Mouse (Mus musculus) cerebellum, adult 9-10 months (tissue): ENCODE data around the gene Pias1.
A peak's percentile ranks its signal among the peaks of the same experiment; 100 is the strongest.

ENCODE experiments used
- DNase-seq: peaks from one replicate; pipeline ENCODE4 v3.0.0; 2022

Pias1 gene

DNA sequence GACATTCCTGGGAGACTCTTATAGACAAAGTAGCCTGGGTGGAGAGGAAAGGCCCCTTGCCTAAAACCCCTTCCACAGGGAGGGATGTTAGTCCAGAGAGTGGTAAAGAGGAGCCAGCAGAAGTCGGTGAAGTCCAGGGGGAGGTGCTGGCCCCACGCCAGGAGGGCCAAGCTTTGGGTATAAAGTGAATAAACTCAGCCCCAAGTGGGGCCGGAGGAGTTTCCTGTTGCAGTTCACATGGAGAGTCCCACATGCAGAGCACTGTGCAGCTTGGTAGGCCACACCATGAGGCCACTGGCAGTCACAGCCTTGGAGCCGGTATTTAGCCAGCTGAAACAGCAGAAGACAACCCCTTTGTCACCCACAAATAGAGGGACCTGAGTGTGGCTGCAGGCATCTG, 133.2 kb downstream of the Pias1 start:
- DNase-seq: no peak

DNA sequence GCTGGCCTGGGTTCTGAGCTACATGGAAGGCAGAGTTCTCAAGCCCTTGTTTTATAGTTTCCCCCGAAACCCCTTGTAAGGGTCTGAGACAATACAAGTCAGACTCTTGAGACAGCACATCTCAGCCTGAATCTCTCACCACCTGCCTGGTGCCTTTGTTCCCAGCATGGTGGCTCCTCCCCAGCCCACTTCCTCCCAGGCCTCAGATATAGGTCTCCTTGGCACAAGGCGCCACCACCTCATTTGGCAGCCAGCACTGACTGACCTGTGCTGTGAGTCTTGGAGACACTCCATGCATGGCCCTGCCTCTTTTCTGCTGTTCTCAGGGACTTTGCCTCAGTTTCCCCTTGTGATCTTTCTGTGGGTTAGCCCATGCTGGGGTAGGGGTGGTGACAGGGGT, 136.2 kb downstream of the Pias1 start:
- no peak for DNase-seq

DNA sequence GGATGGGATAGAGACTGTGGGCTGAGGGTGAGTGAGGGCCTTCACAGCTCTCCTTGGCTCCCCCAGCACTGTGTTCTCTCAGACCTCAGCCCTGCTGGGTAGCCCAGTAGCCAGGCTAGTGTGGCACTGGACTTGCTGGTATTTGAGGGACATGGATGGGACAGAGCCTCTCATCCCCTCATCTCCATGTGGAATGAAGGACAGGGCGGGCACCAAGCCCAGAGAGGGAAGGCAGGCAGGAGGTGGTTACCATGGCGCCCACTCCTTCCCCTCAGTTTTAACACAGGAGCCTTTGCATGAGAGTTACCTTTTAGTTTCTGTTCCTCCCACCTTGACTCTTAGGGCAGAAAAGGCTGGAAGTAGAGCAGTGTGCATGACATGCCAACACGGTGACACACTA, 139.1 kb downstream of the Pias1 start:
- DNase-seq: no peak

DNA sequence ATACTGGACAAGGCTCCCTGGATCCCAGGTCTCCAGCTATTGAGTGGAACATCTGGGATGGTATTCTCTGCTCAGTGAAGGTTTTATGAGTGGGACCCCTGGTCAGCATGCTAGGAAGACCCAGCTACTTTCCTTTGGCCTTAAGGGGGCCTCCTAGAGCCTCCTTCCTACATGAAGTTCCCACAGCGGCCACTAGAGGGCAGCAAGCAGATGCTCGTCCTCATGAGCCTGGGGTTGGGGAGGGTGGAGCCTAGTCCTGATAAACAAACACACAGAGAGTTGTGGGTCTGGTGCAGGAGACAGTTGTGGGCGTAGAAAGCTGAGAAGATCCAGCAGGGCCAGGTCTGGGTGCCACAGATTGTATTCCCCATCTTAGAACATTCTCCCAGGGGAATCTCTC, 140.0 kb downstream of the Pias1 start:
- DNase-seq: peak; percentile 88

DNA sequence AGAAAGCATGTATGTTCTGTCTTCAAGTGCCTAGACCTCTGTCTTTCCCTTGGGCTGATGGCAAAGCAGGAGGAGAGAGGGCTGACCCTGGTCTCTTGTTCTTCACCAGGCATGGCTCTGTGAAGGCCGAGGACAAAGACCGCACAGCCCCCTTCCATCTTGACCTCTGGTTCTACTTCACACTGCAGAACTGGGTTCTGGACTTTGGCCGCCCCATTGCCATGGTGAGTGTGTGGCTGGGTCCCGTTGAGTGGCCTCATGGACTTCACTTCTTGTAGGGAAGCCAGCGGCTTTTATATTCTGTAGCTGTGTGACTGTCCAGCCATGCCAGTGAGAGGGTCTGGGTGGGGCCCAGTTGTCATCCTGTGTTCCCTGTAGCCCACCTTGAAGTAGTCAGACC, 143.3 kb downstream of the Pias1 start:
- no peak for DNase-seq

DNA sequence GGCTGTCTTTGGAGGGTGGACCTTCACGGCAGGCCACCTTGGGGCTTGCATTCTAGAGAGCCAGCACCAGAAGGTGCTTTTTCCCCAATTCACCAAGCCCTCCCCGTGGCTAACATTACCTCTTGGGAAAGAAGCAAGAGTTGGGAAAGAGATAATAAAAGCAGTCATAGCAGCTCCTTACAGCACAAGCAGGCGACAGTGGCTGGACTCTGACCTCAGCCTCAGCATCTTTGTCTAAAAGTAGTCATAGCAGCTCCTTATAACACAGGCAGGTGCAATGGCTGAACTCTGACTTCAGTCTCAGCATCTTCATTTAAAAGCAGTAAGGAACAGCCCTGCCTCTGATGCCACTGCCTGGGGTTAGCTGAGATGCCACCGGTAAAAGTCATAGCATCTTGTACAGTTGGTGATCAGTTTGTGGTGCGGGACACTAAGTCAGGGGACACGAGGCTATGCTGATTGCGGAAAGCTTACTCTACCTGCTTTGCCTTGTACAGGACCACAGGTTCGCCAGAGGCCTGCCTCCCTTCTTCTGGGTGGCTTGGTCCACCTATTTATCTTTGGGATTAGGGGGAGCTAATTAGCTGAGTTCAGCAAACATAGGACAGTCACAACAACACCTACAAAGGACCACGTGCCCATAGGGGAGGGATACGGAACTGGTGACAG, 144.2 kb downstream of the Pias1 start:
- DNase-seq: no peak

DNA sequence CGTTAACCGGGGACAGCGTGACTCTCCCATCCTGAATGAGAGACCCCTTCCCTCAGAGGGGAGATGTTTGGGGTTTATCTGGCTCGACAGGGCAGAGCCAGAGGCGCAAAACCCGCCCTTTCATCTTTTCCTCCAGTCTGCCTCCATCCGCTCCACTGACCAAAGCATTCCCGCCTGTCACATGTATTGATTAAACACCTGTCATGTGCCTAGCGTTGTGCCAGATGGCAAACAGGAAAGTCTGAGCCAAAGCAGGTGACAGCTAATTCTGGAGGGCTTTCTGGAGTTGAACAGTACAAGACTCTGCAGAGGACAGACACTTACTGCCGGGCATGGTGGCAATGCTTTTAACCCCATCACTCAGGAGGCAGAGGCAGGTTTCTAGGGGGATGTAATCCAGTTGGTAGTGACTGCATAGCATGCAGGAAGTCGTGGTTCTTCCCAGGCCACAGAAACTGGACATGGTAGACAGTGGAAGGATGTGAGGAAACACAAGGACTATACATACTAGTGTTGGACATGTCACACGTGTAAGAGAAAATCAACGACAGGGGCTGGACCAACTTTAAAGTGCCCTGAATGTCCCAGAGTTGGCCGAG, 148.5 kb downstream of the Pias1 start:
- peak; percentile 63 for DNase-seq

DNA sequence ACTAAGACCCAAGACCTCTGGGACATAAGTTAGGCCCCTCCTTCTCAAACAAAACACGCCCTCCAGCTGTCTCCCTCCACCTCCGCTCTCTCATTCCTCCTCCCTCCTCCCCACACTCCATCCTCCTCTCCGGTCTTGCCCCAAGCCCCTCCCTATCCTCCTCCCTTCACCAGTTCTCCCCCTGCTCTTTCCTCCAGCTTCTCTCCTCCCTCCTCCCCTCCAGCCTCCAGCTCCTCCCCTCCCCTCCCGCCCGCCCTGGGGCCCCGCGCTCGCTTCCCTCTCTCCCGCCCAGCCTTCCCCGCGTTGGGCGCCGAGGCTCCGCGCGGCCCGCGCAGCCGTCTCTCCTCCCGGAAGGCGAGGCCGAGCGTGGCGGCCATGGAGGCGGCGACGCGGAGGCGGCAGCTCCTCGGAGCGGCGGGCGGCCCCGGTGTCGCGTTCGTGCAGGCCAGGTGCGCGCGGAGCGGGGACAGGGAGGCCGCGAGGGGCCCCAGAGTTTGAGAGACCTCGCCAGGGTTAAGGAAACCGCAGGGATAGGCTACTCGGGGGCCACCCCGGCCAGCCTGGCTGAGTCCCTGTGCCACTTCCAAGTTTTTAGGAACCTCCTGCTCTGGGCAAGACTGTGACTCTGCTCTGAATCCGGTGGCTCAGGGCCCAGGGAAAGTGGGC, 149.1 kb downstream of the Pias1 start, which contains the start of gene Cln6:
Gene Cln6, plus strand, starts transcription at position 280 of the 666 bp plus-strand sequence.
- DNase-seq: peak; percentile 83

DNA sequence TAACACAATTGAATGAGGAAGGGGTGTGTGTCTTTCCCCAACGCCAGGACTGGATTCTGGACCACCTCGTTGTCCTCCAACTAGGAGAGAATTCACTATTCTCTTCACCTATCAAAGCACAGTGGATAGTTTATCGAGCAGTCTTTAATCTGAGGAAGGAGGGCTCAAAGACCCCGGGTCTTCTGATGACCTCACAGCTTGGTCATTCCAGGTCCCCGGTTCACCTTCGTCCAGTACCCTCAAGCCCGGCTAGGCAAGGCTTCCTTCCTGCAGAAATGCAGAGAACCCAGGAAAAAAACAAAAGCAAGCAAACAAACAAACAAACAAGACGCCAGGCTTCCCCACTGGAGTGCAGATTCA, 149.6 kb downstream of the Pias1 start:
- DNase-seq: no peak

DNA sequence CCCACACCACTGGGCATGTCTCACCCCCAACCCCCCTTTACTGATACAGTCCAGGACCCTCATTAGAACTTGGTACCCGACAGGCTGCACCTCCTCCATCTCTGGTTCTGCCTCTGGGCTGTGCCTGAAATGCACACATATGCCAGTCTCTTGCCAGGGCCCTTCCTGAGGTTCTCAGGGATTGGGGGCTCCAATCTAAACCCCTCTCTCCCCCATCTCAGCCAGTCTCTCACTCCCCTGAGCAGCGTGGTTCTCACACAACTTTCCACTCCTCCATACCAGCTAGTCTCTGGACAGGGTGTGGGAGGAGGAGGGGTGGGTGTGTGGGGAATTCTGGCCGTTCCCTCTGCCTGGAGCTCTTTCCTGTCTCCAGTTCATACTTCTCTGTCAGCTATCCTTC, 150.1 kb downstream of the Pias1 start:
- no peak for DNase-seq

DNA sequence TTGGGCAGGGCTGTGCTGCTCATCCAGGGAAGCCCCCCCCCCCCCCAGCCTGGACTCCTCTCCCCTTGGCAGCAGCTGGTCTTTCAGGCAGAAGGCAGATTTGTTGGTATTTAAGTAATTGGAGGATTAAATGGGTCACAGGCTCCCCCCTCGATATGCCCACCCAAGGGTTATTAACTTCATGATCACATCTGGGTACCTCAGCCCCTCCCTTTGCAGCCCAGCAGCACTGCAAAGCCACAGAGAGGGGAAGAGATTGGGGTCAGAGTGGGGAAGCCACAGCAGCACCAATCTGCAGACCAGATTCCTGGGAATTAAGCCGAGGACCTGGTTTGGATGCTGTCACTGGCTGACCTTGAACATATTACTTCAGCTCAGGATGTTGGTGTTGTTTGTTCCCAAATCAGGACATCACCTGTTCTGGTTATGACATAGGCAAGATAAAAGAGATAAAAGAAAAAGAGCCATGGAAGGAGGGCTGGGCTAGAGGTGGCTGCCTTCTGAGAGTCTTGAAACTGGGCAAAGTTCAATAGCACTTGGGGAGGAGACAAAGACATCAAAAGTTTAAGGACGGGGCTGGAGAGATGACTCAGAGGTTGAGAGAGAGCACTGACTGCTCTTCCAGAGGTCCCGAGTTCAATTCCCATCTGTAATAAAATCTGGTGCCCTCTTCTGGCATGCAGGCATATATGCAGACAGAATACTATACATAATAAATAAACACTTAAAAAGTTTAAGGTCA, 151.8 kb downstream of the Pias1 start:
- DNase-seq: no peak

DNA sequence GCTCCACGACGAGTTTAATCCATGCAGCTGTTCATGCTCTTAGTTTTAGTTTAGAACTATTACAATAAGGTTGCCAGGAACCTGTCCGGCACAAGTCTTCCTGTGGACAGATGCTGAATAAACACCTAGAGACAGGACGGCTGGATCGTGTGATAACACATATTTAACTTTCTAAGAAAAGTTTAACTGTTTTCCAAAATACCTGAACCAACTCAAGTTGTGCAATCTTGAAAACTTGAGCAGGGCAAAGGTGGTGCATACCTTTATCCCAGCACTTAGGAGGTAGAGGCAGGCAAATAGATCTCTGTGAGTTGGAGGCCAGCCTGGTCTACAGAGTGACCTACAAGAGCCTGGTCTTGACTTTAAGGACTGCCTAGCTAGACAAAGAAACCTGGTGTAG, 152.8 kb downstream of the Pias1 start:
- no peak for DNase-seq

DNA sequence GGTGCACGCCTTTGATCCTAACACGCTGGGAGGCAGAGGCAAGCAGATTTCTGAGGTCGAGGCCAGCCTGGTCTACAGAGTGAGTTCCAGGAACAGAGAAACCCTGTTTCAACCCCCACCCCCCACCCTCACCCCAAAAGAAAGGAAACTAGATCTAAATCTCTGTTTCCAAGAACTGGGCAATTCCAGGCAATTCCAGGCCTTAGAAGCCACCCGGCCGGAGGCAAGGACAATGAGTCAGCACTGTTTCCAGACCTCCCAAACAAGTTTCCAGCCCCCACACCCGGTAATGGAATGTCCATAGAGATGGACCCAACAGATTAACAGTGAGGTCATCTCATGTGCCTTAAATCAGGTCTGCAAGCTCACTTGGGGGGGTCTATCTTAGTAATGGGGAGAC, 157.8 kb downstream of the Pias1 start:
- no peak for DNase-seq

DNA sequence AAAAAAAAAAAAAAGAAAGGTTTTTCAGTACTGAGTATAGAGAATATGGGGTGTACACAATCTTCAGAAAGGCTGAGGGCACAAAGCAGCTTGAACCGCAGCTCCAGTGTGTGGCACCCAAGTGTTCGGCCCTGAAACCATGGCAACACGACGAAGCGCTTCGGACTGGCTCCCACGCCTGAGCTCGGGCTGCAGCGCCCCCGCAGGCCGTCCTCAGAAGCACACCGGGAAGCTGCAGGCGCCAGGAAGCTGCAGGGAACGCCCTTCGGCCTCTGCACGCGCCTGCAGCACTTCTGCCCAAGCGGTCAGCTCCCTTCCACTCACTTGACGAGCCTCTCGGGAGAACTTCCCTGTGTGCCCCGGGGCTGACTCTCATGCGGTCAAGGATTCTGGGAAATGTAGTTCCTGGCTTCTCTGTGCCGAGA, 159.1 kb downstream of the Pias1 start:
- peak; percentile 94 for DNase-seq
